Mouse (Mus musculus): ENCODE measurements at regions not wholly inside any gene's neighbourhood (a gene's known extent, or its start where the extent isn't known, plus 50 kb on each side); places are given as distances from the start of the nearest gene placed in this dataset.

DNA sequence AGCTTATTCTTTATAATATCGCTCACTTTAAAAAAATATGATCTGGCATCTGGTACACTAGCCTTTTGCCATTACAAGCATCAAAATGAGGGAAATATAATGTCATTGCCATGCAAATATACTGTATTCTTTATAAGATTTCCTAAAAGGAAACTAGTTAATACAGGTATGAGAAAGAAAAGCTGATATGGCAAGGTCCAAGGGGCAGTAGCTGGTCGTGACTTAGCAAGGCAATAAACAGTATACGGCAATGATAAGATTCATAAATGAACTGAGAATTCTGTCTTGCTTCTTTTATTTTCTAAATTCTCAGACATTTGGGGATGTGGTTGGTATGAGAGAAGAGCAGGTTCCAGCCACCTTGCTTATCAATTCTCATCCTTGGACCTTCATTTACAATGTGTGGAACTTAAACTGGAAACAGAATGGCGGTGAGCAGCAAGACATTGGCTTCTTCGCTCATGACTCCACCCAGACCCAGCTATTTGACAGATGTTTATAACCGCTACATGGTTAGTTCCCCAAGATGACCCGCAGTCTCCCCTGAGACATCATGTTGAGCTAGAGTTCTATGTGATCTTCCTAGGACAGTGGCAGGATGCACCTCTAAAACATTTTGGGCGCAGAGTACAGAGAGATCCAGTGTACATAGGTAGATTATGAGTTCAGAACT is 797.5 kb upstream of the Adgrl4 start:
- H3K4me1 ChIP-seq (replicated peaks; ENCODE audit: control insufficient read depth, insufficient read depth, low read length), result no peaks in the 10 kb centered on the region
- no peaks in the 10 kb centered on the region for H3K36me3 ChIP-seq (ENCODE audit: control insufficient read depth, insufficient read depth, low read length)
- no peaks in the 10 kb centered on the region for H3K9me3 ChIP-seq (ENCODE audit: control insufficient read depth, low read length)
- DNase-seq (ENCODE audit: low spot score), result no peak
- H3K27me3 ChIP-seq (replicated peaks; ENCODE audit: control insufficient read depth, insufficient read depth, low read length), result no peaks in the 10 kb centered on the region
- ATAC-seq (replicated peaks; ENCODE audit: low FRiP score, low TSS enrichment, low read depth), result no peak
- H3K4me3 ChIP-seq (ENCODE audit: low read depth, low read length), result no peak overlapping the region
- 92% methylated on average over 8 of the region's 8 CpGs for WGBS
- no peak overlapping the region for H3K4me2 ChIP-seq (ENCODE audit: low read length)
- H3K27ac ChIP-seq (ENCODE audit: low read depth), result no peak overlapping the region
- H3K9ac ChIP-seq (ENCODE audit: low read length), result no peak overlapping the region

DNA sequence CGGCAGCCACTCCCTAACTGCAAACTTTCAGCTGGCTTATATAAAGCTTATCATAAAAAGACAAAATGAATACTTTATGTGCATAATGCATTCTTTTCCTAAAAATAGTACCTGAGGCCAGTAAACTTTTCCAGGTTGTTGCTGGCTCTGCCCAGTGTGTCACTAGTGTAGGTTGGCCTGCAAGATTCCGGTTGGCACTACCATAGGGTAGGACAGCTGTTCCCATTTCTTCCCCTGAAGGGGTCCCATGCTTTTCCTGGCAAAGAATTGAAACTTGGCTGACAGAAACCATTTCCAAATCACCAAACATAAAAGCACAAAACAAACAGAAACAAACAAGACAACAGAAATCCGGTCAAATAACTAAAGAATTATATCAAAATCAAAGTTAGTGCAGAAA is 789.6 kb upstream of the Adgrl4 start:
- no peak overlapping the region for H3K4me3 ChIP-seq (ENCODE audit: low read depth, low read length)
- H3K4me2 ChIP-seq (ENCODE audit: low read length), result no peak overlapping the region
- DNase-seq (ENCODE audit: low spot score) (no peak), ATAC-seq (replicated peaks; ENCODE audit: low FRiP score, low TSS enrichment, low read depth) (no peak)
- H3K36me3 ChIP-seq (ENCODE audit: control insufficient read depth, insufficient read depth, low read length), result no peaks in the 10 kb centered on the region
- no peak overlapping the region for H3K9ac ChIP-seq (ENCODE audit: low read length)
- H3K9me3 ChIP-seq (ENCODE audit: control insufficient read depth, low read length), result no peaks in the 10 kb centered on the region
- no peaks in the 10 kb centered on the region for H3K27me3 ChIP-seq (replicated peaks; ENCODE audit: control insufficient read depth, insufficient read depth, low read length)
- H3K4me1 ChIP-seq (replicated peaks; ENCODE audit: control insufficient read depth, insufficient read depth, low read length), result no peaks in the 10 kb centered on the region
- H3K27ac ChIP-seq (ENCODE audit: low read depth), result no peak overlapping the region
- WGBS, result 88% methylated on average over 3 of the region's 3 CpGs

DNA sequence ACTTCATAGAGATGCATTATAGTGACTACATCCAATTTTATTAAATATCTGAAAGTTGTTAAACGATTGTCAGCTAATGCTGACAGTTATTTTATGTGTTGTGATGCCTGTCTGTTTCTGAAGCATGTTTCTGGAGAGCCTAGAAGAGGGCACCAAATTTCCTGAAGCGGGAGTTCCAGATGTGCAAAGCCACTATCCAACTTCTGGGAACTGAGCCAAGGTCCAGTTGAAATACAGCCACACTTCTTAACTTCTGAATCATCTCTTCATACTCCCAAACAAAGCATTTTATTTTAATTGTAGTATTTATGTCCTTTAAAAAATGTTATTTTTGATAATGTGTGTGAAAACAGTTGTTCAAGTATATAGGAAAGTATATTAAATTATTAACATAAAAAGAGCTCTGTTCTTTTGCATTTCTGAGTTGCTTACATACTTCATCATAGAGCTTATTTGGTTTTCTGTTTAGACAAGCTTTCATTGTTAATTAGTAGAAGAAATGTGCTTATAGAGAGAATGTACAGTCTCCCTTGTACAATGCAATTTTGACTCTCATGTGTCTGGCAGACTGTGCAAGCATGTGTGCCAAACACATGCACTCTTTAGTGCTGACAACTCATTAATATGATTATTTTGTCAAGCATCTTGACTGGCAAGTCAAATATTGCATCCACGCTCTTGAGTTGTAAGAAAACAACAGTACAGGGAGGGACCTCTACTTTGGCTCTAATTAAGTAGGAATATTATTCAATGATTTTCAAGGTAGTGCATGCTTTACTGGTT is 787.7 kb upstream of the Adgrl4 start:
- H3K4me2 ChIP-seq (ENCODE audit: low read length), result no peak overlapping the region
- no peak for ATAC-seq (replicated peaks; ENCODE audit: low FRiP score, low TSS enrichment, low read depth)
- H3K36me3 ChIP-seq (ENCODE audit: control insufficient read depth, insufficient read depth, low read length), result no peaks in the 10 kb centered on the region
- H3K27ac ChIP-seq (ENCODE audit: low read depth), result no peak overlapping the region
- H3K9me3 ChIP-seq (ENCODE audit: control insufficient read depth, low read length), result no peaks in the 10 kb centered on the region
- 62% methylated on average over 3 of the region's 3 CpGs for WGBS
- no peak for DNase-seq (ENCODE audit: low spot score)
- no peak overlapping the region for H3K9ac ChIP-seq (ENCODE audit: low read length)
- no peaks in the 10 kb centered on the region for H3K27me3 ChIP-seq (replicated peaks; ENCODE audit: control insufficient read depth, insufficient read depth, low read length)
- no peak overlapping the region for H3K4me3 ChIP-seq (ENCODE audit: low read depth, low read length)
- H3K4me1 ChIP-seq (replicated peaks; ENCODE audit: control insufficient read depth, insufficient read depth, low read length), result no peaks in the 10 kb centered on the region

DNA sequence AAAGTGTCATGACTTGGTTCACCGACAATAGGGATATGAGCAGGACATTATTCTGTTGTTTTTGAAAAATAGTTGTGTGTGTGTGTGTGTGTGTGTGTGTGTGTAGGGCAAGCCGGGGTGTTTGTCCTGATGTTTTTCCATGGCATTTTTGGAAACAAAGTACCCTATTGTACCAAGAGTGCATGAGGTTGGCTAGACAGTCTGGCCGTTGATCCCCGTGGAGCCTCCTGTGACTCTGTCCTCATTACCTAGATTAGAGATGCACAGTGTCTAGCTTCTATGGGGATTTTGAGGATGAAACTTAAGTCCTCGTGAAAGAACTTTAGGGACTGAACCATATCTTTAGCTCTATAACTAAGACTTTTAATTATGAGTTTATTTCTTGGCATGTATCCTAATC is 741.9 kb upstream of the Adgrl4 start:
- no peak overlapping the region for H3K9ac ChIP-seq (ENCODE audit: low read length)
- H3K36me3 ChIP-seq (ENCODE audit: control insufficient read depth, insufficient read depth, low read length), result no peaks in the 10 kb centered on the region
- no peak overlapping the region for H3K4me3 ChIP-seq (ENCODE audit: low read depth, low read length)
- ATAC-seq (replicated peaks; ENCODE audit: low FRiP score, low TSS enrichment, low read depth) (no peak), DNase-seq (ENCODE audit: low spot score) (no peak)
- H3K27me3 ChIP-seq (replicated peaks; ENCODE audit: control insufficient read depth, insufficient read depth, low read length), result no peaks in the 10 kb centered on the region
- H3K9me3 ChIP-seq (ENCODE audit: control insufficient read depth, low read length), result no peaks in the 10 kb centered on the region
- WGBS, result 85% methylated on average over 5 of the region's 5 CpGs
- no peak overlapping the region for H3K4me2 ChIP-seq (ENCODE audit: low read length)
- no peak overlapping the region for H3K27ac ChIP-seq (ENCODE audit: low read depth)
- no peaks in the 10 kb centered on the region for H3K4me1 ChIP-seq (replicated peaks; ENCODE audit: control insufficient read depth, insufficient read depth, low read length)

DNA sequence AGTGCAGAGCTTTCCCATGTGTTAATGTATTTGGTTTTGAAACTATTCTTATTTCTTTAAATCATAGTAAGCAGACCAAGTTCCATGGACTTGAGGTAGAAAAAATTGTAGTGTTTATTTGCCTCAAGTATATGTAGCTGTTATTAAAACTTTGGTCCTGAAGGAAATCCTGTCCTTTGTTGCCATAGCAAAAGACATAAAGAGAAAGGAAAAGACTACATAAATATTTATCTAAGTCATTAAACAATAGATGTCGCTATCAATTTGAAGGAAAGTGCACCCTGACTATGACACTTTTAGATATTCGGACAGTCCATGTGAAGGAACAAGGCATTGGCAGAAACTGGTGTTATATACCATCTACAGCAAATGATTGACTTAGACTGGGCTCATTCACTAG is 737.7 kb upstream of the Adgrl4 start:
- no peak for DNase-seq (ENCODE audit: low spot score)
- no peaks in the 10 kb centered on the region for H3K9me3 ChIP-seq (ENCODE audit: control insufficient read depth, low read length)
- no peak overlapping the region for H3K4me2 ChIP-seq (ENCODE audit: low read length)
- no peaks in the 10 kb centered on the region for H3K4me1 ChIP-seq (replicated peaks; ENCODE audit: control insufficient read depth, insufficient read depth, low read length)
- ATAC-seq (replicated peaks; ENCODE audit: low FRiP score, low TSS enrichment, low read depth), result no peak
- no peak overlapping the region for H3K27ac ChIP-seq (ENCODE audit: low read depth)
- H3K36me3 ChIP-seq (ENCODE audit: control insufficient read depth, insufficient read depth, low read length), result no peaks in the 10 kb centered on the region
- WGBS, result 46% methylated on average over 2 of the region's 2 CpGs
- no peak overlapping the region for H3K9ac ChIP-seq (ENCODE audit: low read length)
- no peaks in the 10 kb centered on the region for H3K27me3 ChIP-seq (replicated peaks; ENCODE audit: control insufficient read depth, insufficient read depth, low read length)
- no peak overlapping the region for H3K4me3 ChIP-seq (ENCODE audit: low read depth, low read length)

Measured in intestine, embryonic 14.5 days (tissue).